Mouse (Mus musculus) kidney, embryonic 15.5 days (tissue): Measurements from ENCODE around the gene March8. TPM values are rescaled to one million over a fixed set of nuclear protein-coding genes. Genes with fewer than 3 reads are reported as not detected.
"Not testable (repeated sequence)": the region's sequence is repeated elsewhere in the genome, so short reads cannot be mapped to it uniquely, and the experiment has no call there.

ENCODE experiments used
- ATAC-seq: fragments of 200-750 bp; cut with Nextera tagmentation; replicated peaks from 2 replicates; pipeline ENCODE4 v1.8.0; 2017; ENCODE audit warnings: moderate TSS enrichment; ENCODE audit not compliant: low FRiP score
- H3K27ac ChIP-seq: fragments of 300-500 bp; sonication (generic); 2 replicates; pipeline ENCODE4 v1.5.1; 2015; ENCODE audit warnings: mild to moderate bottlenecking, inconsistent platforms
- H3K27me3 ChIP-seq: fragments of 300-500 bp; sonication (generic); 2 replicates; pipeline ENCODE4 v1.6.1; 2015; ENCODE audit warnings: inconsistent platforms
- H3K36me3 ChIP-seq: fragments of 300-500 bp; sonication (generic); 2 replicates; pipeline ENCODE4 v1.6.1; 2015; ENCODE audit warnings: inconsistent platforms
- H3K4me1 ChIP-seq: fragments of 300-500 bp; sonication (generic); 2 replicates; pipeline ENCODE4 v1.6.1; 2015; ENCODE audit warnings: inconsistent platforms
- H3K4me2 ChIP-seq: fragments of 300-500 bp; sonication (generic); 2 replicates; pipeline ENCODE4 v1.6.1; 2015; ENCODE audit warnings: moderate library complexity, mild to moderate bottlenecking, inconsistent platforms
- H3K4me3 ChIP-seq: fragments of 300-500 bp; sonication (generic); replicated peaks from 2 replicates; pipeline ENCODE4 v1.5.1; 2015; ENCODE audit warnings: mild to moderate bottlenecking, inconsistent platforms
- H3K9ac ChIP-seq: fragments of 300-500 bp; sonication (generic); 2 replicates; pipeline ENCODE4 v1.6.1; 2015; ENCODE audit warnings: mild to moderate bottlenecking, inconsistent platforms
- H3K9me3 ChIP-seq: fragments of 300-500 bp; sonication (generic); replicated peaks from 2 replicates; pipeline ENCODE4 v1.6.1; 2016; ENCODE audit warnings: inconsistent platforms
- WGBS: fragments of 180-500 bp; shearing (Covaris S2); methylation state at CpG from one replicate; pipeline ENCODE4 v1.1.7; 2015; ENCODE audit warnings: mixed read lengths; 5-methylcytosine and 5-hydroxymethylcytosine counted together
- polyA plus RNA-seq: library from polyadenylated mRNA; unstranded; fragments of >200 nt; fragmentation: Nextera tagmentation; extraction: Ambion mirVana; gene quantifications from 2 replicates; pipeline ENCODE4 v1.2.1, GENCODE M21; 2015

The March8 gene
- polyA plus RNA-seq, 1 experiment from 2014 or later, result 40.4 TPM

DNA sequence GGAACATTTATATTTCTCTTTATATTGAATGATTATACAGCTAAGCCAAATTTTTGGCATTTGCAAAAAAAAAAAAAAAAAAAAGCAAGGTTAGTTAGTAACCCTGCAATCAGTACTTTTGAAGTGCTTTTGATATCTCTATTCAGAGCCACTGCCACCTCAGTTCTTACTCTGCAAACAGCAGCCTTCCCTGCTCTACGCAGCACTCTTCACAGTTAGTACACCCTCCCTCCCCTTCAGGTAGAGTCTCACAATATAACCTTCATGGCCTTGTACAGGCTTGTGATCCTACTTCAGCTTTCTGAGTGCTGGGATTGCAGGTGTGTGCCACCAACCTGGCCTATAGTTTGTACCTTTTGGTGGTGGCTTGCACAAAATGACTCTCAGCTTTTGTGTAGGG lies 15.6 kb downstream of the March8 start:
- Histone ChIP-seq H3K27ac (no peak overlapping the region), H3K36me3 (no peaks in the 10 kb centered on the region), H3K4me1 (0 out of 2 replicates have a peak, but pooled peaks cover 3% of the 10 kb centered on the region), H3K4me3 (no peak overlapping the region), H3K4me2 (no peak overlapping the region), H3K9ac (no peak overlapping the region), H3K27me3 (no peaks in the 10 kb centered on the region), H3K9me3 (no peaks in the 10 kb centered on the region)
- ATAC-seq, result no peak
- 97% methylated on average over 1 of the region's 1 CpGs for WGBS

DNA sequence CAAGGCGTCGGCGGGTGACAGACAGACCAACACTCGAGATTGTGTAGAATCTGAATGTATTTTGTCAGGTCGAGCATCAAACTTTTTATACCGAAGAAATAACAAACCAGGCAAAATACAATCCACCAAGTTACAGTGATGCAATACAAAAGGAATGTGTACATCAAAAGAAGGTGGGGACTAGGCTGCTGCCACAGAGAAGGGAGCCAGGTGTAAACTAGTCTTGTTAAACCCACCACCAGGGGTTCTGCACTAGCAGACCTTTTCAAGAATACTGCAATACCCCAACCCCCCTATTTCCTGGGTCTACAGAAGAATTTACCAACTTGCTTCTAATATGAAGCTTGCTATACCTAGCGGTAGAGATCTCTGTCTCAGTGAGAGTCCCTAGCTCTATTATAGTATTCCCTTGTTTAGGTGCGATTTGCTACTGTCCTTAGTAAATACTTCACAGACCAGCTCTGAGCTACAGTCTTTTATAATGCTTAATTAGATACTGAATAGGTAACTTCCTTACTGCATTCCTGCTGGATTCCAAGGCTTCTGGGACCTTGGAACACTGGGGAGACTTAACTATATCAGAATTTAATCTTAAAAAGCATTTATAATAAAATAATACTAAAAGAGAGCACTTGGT lies 18.6 kb downstream of the March8 start:
- 78% methylated on average over 8 of the region's 8 CpGs for WGBS
- not testable (repeated sequence) for H3K9me3 ChIP-seq, H3K36me3 ChIP-seq, ATAC-seq, H3K4me1 ChIP-seq, H3K4me3 ChIP-seq, H3K9ac ChIP-seq, H3K27me3 ChIP-seq, H3K27ac ChIP-seq, H3K4me2 ChIP-seq

DNA sequence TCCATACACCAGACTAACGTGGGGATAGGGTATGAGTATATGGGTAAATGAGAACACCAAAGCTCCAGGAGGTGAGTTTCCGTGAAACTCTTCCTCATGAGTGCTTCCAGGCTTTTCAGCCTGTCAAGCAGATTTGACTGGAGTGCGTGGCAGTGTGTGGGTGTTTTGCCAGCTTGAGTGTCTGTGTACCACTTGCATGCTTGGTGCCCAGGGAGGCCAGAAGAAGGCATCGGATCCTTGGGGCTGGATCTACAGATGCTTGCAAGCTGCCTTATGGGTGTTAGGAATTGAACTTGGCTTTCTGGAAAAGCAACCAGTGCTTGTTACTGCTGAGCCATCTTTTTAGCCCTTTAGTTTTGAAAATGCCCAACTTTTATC lies 19.1 kb downstream of the March8 start:
- no peak overlapping the region for H3K4me3 ChIP-seq
- H3K9me3 ChIP-seq, result no peaks in the 10 kb centered on the region
- H3K4me1 ChIP-seq, result peaks cover 6% of the 10 kb centered on the region; the same call in 1 of the 2 replicates
- H3K36me3 ChIP-seq, result no peaks in the 10 kb centered on the region
- 78% methylated on average over 4 of the region's 4 CpGs for WGBS
- no peak overlapping the region for H3K4me2 ChIP-seq
- H3K9ac ChIP-seq, result no peak overlapping the region
- H3K27me3 ChIP-seq, result no peaks in the 10 kb centered on the region
- H3K27ac ChIP-seq, result no peak overlapping the region
- no peak for ATAC-seq

DNA sequence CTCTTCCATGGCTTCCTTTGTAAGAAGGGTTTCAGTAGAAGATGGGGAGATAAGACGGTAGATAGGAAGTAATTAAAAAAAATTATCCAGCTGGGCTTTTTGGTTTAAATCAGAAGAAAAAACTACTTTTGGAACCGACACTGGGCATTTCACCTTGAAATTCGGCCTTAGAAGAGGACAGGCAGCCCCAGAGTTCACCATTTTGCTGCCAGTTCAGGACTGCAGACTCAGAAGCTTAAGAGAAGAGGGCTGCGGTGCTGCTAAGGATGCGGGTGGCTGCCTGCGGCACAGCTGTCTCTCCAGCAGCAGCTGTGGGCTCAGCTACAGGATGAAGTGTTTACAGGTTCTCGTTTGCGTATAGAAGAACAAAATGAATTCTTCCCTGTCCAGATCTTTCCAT lies 20.2 kb downstream of the March8 start:
- Histone ChIP-seq H3K4me1 (peaks cover 6% of the 10 kb centered on the region; the same call in 1 of the 2 replicates), H3K4me3 (no peak overlapping the region), H3K27ac (no peak overlapping the region), H3K9me3 (no peaks in the 10 kb centered on the region), H3K27me3 (no peaks in the 10 kb centered on the region), H3K36me3 (no peaks in the 10 kb centered on the region), H3K4me2 (no peak overlapping the region), H3K9ac (no peak overlapping the region)
- 62% methylated on average over 8 of the region's 8 CpGs for WGBS
- ATAC-seq, result no peak

DNA sequence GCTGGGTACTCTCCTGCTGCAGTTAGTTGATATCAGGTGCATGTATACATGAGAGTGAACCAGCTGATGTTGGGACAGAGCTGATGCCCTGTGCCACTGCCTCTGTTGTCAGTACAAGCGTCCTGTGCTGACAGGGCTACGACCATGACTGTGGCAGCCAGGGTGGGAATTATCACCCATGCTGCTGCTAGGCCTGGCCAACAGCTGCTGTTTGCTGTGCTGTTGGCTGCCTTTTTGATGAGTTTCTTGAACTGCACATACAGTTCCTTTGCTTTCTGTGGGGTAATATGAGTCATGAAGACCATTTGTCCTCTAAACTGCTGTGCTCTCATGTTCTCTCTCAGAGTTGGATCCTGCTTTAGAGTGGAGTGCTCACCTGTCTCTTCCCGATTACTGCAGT lies 21.4 kb downstream of the March8 start:
- Histone ChIP-seq H3K36me3 (no peaks in the 10 kb centered on the region), H3K27ac (no peak overlapping the region), H3K9ac (no peak overlapping the region), H3K4me1 (peaks cover 6% of the 10 kb centered on the region; the same call in 1 of the 2 replicates), H3K4me3 (no peak overlapping the region), H3K9me3 (no peaks in the 10 kb centered on the region), H3K27me3 (no peaks in the 10 kb centered on the region), H3K4me2 (no peak overlapping the region)
- WGBS, result 74% methylated on average over 3 of the region's 3 CpGs
- ATAC-seq, result no peak

DNA sequence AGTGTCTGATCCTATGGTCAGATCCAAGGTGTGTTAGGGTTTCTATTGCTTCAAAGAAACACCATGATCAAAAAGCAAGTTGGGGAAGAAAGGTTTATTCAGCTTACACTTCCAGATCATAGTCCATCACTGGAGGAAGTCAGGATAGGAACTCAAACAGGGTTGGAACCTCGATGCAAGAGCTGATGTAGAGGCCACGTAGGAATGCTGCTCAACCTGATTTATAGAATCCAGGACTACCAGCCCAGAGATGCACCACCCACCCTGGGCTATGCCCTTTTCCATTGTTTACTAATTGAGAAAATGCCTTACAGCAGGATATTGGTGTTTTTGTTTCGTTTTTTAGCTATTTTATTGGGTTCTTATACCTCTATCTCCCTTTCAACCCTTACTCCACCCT lies 23.6 kb downstream of the March8 start:
- Histone ChIP-seq H3K9me3 (no peaks in the 10 kb centered on the region), H3K27me3 (no peaks in the 10 kb centered on the region), H3K36me3 (no peaks in the 10 kb centered on the region), H3K4me2 (no peak overlapping the region), H3K27ac (no peak overlapping the region), H3K4me3 (no peak overlapping the region), H3K9ac (no peak overlapping the region), H3K4me1 (peaks cover 6% of the 10 kb centered on the region; the same call in 1 of the 2 replicates)
- no peak for ATAC-seq
- WGBS, result 88% methylated on average over 3 of the region's 3 CpGs

DNA sequence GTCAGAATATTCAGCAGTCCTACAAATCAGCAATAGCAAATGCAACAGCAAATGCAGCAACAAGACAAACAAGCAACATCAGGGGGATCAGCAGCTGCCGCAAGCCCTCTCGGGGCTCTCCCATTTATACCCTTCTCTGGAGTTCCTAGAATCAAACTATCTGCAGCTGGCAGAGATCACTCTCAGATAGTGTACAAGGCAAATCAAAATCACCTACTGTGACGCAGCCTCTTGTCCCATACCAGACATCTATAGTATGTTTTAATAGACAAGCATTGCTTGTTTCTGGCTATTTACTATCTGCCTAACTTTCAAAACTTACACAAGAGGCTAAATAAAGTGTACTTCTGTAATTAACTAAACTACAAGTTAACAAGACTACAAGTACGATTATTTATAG lies 24.2 kb downstream of the March8 start:
- peaks cover 3% of the 10 kb centered on the region; the same call in 1 of the 2 replicates for H3K4me1 ChIP-seq
- ATAC-seq, result no peak
- no peaks in the 10 kb centered on the region for H3K9me3 ChIP-seq
- no peak overlapping the region for H3K4me3 ChIP-seq
- H3K27me3 ChIP-seq, result no peaks in the 10 kb centered on the region
- no peak overlapping the region for H3K9ac ChIP-seq
- H3K27ac ChIP-seq, result no peak overlapping the region
- 89% methylated on average over 4 of the region's 4 CpGs for WGBS
- no peak overlapping the region for H3K4me2 ChIP-seq
- H3K36me3 ChIP-seq, result no peaks in the 10 kb centered on the region

DNA sequence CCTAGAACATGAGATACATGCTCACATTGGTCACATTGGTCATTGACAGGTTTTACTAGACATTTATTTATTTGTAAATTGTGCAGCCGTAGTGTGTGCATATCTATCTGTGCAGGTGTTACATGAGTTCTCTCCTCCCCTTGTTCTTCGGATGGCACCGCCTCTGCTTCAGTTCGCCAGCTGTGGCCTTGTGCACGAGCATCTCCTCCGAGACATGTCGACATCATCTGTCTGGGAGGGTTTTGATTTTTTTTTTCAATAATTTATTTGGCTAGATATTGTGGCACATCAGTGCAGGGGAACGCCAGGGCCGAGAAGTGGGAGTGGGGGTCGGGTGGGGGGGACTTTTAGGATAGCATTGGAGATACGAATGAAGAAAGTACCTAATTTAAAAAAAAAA lies 30.1 kb downstream of the March8 start:
- Histone ChIP-seq H3K27ac (no peak overlapping the region), H3K9me3 (no peaks in the 10 kb centered on the region), H3K4me2 (no peak overlapping the region), H3K27me3 (no peaks in the 10 kb centered on the region), H3K36me3 (no peaks in the 10 kb centered on the region), H3K4me1 (peaks cover 6% of the 10 kb centered on the region; the same call in 1 of the 2 replicates), H3K4me3 (no peak overlapping the region), H3K9ac (no peak overlapping the region)
- no peak for ATAC-seq
- 83% methylated on average over 11 of the region's 11 CpGs for WGBS

DNA sequence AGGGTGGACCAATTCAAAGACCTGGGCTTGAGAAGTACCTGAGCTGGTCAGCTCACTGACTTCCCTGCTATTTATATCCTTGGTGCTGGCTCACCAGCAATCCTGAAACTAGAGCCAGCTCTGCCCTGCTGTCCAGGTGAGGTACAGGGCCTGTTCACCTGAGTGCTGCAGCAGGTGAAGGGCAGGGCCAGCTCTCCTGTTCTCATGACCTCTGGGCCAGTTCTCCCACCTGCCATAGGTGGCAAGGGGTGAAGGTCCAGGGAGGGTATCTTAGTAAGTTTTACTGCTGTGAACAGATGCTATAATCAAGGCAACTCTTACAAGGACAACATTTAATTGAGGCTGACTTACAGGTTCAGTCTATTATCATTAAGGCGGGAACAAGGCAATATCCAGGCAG lies 32.0 kb downstream of the March8 start:
- no peak overlapping the region for H3K4me3 ChIP-seq
- no peak overlapping the region for H3K9ac ChIP-seq
- peaks cover 6% of the 10 kb centered on the region; the same call in 1 of the 2 replicates for H3K4me1 ChIP-seq
- no peaks in the 10 kb centered on the region for H3K27me3 ChIP-seq
- H3K9me3 ChIP-seq, result no peaks in the 10 kb centered on the region
- ATAC-seq, result no peak
- H3K27ac ChIP-seq, result no peak overlapping the region
- H3K36me3 ChIP-seq, result no peaks in the 10 kb centered on the region
- 93% methylated on average over 1 of the region's 1 CpGs for whole genome bisulfite sequencing
- H3K4me2 ChIP-seq, result no peak overlapping the region

DNA sequence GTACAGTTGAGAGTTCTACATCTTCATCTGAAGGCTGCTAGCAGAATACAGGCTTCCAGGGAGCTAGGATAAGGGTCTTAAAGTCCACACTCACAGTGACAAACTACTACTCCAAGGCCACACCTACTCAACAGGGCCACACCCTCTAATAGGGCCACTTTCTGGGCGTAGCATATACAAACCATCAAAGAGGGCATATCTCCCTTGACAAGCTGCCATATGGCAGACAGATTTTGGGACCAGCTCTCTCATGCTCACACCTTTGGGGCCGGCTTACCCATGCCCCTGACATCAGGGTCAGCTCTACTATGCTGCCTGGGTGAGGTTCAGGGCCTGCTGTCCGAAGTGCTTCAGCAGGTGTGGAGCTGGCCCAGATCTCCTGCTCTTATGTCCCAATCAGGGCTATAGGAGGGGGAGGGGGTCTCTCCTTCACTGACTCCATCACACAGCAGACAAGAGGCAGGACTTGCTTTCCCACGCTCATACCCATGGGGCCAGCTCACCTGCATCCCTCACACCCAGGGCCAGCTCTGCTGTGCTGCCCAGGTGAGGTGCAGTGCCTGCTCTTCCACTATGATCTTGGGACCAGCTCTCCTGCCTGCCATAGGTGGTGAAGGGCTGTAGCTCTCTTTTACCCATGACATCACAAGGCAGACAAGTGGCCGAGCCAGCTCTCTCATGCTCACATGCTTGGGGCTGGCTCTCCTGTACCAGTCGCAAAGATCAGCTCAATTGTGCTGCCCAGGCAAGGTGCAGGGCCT lies 32.6 kb downstream of the March8 start:
- WGBS, result 89% methylated on average over 6 of the region's 6 CpGs
- H3K9me3 ChIP-seq, result no peaks in the 10 kb centered on the region
- peak; percentile 74 for ATAC-seq

DNA sequence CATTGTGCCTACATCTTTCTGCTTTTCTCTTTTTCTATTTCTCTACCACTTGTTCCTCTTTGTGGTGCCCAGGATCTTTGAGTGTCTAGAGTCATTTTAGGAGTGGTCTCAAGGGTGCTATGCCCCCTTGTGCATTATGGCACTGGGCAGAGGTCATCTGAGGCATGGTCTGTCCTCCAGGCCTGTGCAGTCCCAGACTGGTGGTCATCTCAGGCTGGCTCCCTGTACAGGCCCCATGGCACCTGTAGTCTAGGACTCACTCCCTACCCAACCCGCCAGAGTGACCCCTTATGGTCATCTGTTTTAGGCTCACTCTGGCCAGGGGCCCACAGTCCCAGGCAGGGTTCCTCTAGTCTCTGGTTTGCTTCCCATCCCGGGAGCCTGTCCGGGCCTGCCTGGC lies 33.7 kb downstream of the March8 start:
- peaks cover 6% of the 10 kb centered on the region; the same call in 1 of the 2 replicates for H3K4me1 ChIP-seq
- no peak overlapping the region for H3K9ac ChIP-seq
- H3K27me3 ChIP-seq, result no peaks in the 10 kb centered on the region
- no peak for ATAC-seq
- H3K4me3 ChIP-seq, result no peak overlapping the region
- H3K36me3 ChIP-seq, result no peaks in the 10 kb centered on the region
- no peak overlapping the region for H3K27ac ChIP-seq
- WGBS, result 89% methylated on average over 3 of the region's 3 CpGs
- H3K9me3 ChIP-seq, result no peaks in the 10 kb centered on the region
- no peak overlapping the region for H3K4me2 ChIP-seq

More for the DNA sequence above, 32.6 kb downstream of the March8 start:
- Histone ChIP-seq H3K4me1 (peaks cover 6% of the 10 kb centered on the region; the same call in 1 of the 2 replicates), H3K27ac (no peak overlapping the region), H3K9ac (no peak overlapping the region), H3K4me2 (no peak overlapping the region), H3K4me3 (no peak overlapping the region), H3K36me3 (no peaks in the 10 kb centered on the region), H3K27me3 (no peaks in the 10 kb centered on the region)

DNA sequence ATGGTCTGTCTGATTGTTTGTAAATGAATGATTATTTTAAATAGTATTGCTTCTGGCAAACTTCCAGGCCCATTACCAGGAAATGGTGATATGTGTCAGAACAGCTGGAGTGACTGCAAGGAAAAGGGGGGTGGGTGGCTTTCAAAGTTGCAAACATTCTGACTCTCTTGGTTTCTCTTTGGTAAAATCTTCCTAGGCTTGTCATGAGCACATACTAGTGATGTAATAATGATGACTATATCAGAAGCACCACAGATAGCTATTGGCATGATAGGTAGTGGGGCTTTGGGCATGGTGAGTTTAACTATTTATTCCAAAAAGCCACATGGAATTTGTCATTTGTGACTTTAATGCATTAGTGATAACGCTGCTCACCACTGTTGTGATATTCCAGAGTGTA lies 36.3 kb downstream of the March8 start:
- ATAC-seq, result no peak
- Histone ChIP-seq H3K4me3 (no peak overlapping the region), H3K36me3 (peaks cover 11% of the 10 kb centered on the region; the same call in 1 of the 2 replicates), H3K9ac (no peak overlapping the region), H3K4me2 (no peak overlapping the region), H3K27ac (no peak overlapping the region), H3K4me1 (peaks cover 6% of the 10 kb centered on the region; the same call in 1 of the 2 replicates), H3K27me3 (no peaks in the 10 kb centered on the region), H3K9me3 (no peaks in the 10 kb centered on the region)
- 92% methylated on average over 1 of the region's 1 CpGs for WGBS
